Mouse (Mus musculus) CH12.LX (cell line): ENCODE measurements at regions not wholly inside any gene's neighbourhood (a gene's known extent, or its start where the extent isn't known, plus 50 kb on each side); places are given as distances from the start of the nearest gene placed in this dataset.

Experiments
- DNase-seq: peaks from one replicate; pipeline ENCODE4 v3.0.0-alpha.2; 2013; ENCODE audit errors: extremely low read depth
- H3K27ac ChIP-seq: 2 replicates; pipeline ENCODE4 v1.5.1; 2012; ENCODE audit warnings: low read depth, mild to moderate bottlenecking, control low read depth, moderate library complexity; ENCODE audit not compliant: insufficient read depth
- H3K27me3 ChIP-seq: replicated peaks from 2 replicates; pipeline ENCODE3; 2012; ENCODE audit warnings: inconsistent platforms
- H3K36me3 ChIP-seq, 2 experiments: replicated peaks in 1 of 2; 2 replicates each; pipeline versions ENCODE3 to v1.6.1; 2012; ENCODE audit warnings: inconsistent platforms in 1 of 2, low read length in 1 of 2, mild to moderate bottlenecking in 1 of 2, mixed read lengths in 1 of 2, moderate library complexity in 1 of 2; ENCODE audit not compliant: control insufficient read depth in 1 of 2, insufficient read depth in 1 of 2
- H3K4me1 ChIP-seq, 2 experiments: 2 replicates each; pipeline ENCODE4 v1.6.1; 2012; ENCODE audit warnings: inconsistent platforms in 1 of 2, moderate library complexity in 1 of 2; ENCODE audit not compliant: insufficient read depth in 2 of 2, control insufficient read depth in 1 of 2
- H3K4me2 ChIP-seq: 2 replicates; pipeline ENCODE4 v1.6.1; 2012; ENCODE audit warnings: low read depth, mild to moderate bottlenecking, control low read depth; ENCODE audit not compliant: poor library complexity, insufficient read depth, severe bottlenecking
- H3K4me3 ChIP-seq, 3 experiments: fragments of 150-350 bp in 1 of 3; sonication (generic) in 1 of 3; replicated peaks in 1 of 3; 2 replicates each; pipeline versions ENCODE3 to v1.5.1; 2011 to 2012; ENCODE audit warnings: low read depth in 2 of 3, low read length in 2 of 3, mild to moderate bottlenecking in 2 of 3, moderate library complexity in 2 of 3, control low read depth in 1 of 3, improper control_type of control experiment in 1 of 3, inconsistent platforms in 1 of 3, mixed read lengths in 1 of 3; ENCODE audit not compliant: poor library complexity in 1 of 3
- H3K79me2 ChIP-seq: replicated peaks from 2 replicates; pipeline ENCODE4 v1.6.1; 2012; ENCODE audit warnings: mild to moderate bottlenecking, moderate library complexity; ENCODE audit not compliant: control insufficient read depth, poor library complexity, insufficient read depth, severe bottlenecking; ENCODE audit errors: extremely low read depth
- H3K9ac ChIP-seq: 2 replicates; pipeline ENCODE4 v1.6.1; 2012; ENCODE audit warnings: low read depth, mild to moderate bottlenecking, control low read depth, moderate library complexity; ENCODE audit not compliant: insufficient read depth
- H3K9me3 ChIP-seq: replicated peaks from 2 replicates; pipeline ENCODE3; 2012; ENCODE audit warnings: low read length, inconsistent platforms, mixed read lengths
- CHD1 ChIP-seq: IDR thresholded peaks from 2 replicates; pipeline ENCODE4 v1.6.1; 2012; ENCODE audit warnings: low read depth, low read length, improper control_type of control experiment, inconsistent platforms
- CHD2 ChIP-seq: IDR thresholded peaks from 2 replicates; pipeline ENCODE4 v1.6.1; 2011; ENCODE audit warnings: low read length, improper control_type of control experiment
- CTCF ChIP-seq, 2 experiments: IDR thresholded peaks in 1 of 2; conservative IDR thresholded peaks in 1 of 2; 2 replicates each; pipeline ENCODE4 v1.5.1; 2011 to 2012; ENCODE audit warnings: low read depth in 2 of 2, low read length in 2 of 2, improper control_type of control experiment in 1 of 2, inconsistent platforms in 1 of 2, mild to moderate bottlenecking in 1 of 2, moderate library complexity in 1 of 2
- EP300 ChIP-seq: IDR thresholded peaks from 2 replicates; pipeline ENCODE4 v1.6.1; 2011; ENCODE audit warnings: low read length, improper control_type of control experiment
- GABPA ChIP-seq: IDR thresholded peaks from 2 replicates; pipeline ENCODE4 v1.6.1; 2012; ENCODE audit warnings: low read depth, low read length, improper control_type of control experiment, inconsistent platforms; ENCODE audit not compliant: insufficient replicate concordance
- JUN ChIP-seq: IDR thresholded peaks from 2 replicates; pipeline ENCODE4 v1.6.1; 2011; ENCODE audit warnings: low read depth, mild to moderate bottlenecking, low read length, improper control_type of control experiment, moderate library complexity; ENCODE audit not compliant: insufficient read depth
- MAFK ChIP-seq: IDR thresholded peaks from 2 replicates; pipeline ENCODE4 v1.6.1; 2011; ENCODE audit warnings: low read length, improper control_type of control experiment; ENCODE audit not compliant: insufficient replicate concordance
- MEF2A ChIP-seq: IDR thresholded peaks from 2 replicates; pipeline ENCODE4 v1.6.1; 2014; ENCODE audit warnings: low read depth, mild to moderate bottlenecking, inconsistent platforms, low read length, improper control_type of control experiment, borderline replicate concordance
- MXI1 ChIP-seq: IDR thresholded peaks from 2 replicates; pipeline ENCODE4 v1.6.1; 2011; ENCODE audit warnings: mild to moderate bottlenecking, low read depth, low read length, improper control_type of control experiment
- NRF1 ChIP-seq: IDR thresholded peaks from 2 replicates; pipeline ENCODE4 v1.6.1; 2014; ENCODE audit warnings: low read depth, mild to moderate bottlenecking, inconsistent platforms, low read length, improper control_type of control experiment, moderate library complexity
- POLR2A ChIP-seq: IDR thresholded peaks from 2 replicates; pipeline ENCODE4 v1.6.1; 2011; ENCODE audit warnings: low read depth, mild to moderate bottlenecking, improper control_type of control experiment, low read length
- POLR2AphosphoS2 ChIP-seq: IDR thresholded peaks from 2 replicates; pipeline ENCODE4 v1.6.1; 2011; ENCODE audit warnings: low read depth, low read length, improper control_type of control experiment
- SIN3A ChIP-seq: IDR thresholded peaks from 2 replicates; pipeline ENCODE4 v1.6.1; 2012; ENCODE audit warnings: low read length, improper control_type of control experiment, inconsistent platforms
- SMC3 ChIP-seq: IDR thresholded peaks from 2 replicates; pipeline ENCODE4 v1.6.1; 2011; ENCODE audit warnings: low read depth, low read length, improper control_type of control experiment
- TBP ChIP-seq: conservative IDR thresholded peaks from 2 replicates; pipeline ENCODE4 v1.6.1; 2011; ENCODE audit warnings: low read depth, low read length, improper control_type of control experiment
- UBTF ChIP-seq: IDR thresholded peaks from 2 replicates; pipeline ENCODE4 v1.6.1; 2012; ENCODE audit warnings: low read depth, mild to moderate bottlenecking, inconsistent platforms, low read length, improper control_type of control experiment, moderate library complexity
- USF2 ChIP-seq: conservative IDR thresholded peaks from 2 replicates; pipeline ENCODE4 v1.6.1; 2011; ENCODE audit warnings: low read depth, low read length, improper control_type of control experiment
- ZC3H11A ChIP-seq: IDR thresholded peaks from 2 replicates; pipeline ENCODE4 v1.6.1; 2012; ENCODE audit warnings: low read depth, mild to moderate bottlenecking, inconsistent platforms, low read length, improper control_type of control experiment
- ZNF384 ChIP-seq: IDR thresholded peaks from 2 replicates; pipeline ENCODE4 v1.6.1; 2012; ENCODE audit warnings: low read depth, low read length, improper control_type of control experiment, inconsistent platforms
- dilution Hi-C: fragments of 300-500 bp; cut with MboI; formaldehyde crosslinking; loops from 2 replicates; pipeline ENCODE4 v1.14.3; 2020; ENCODE audit warnings: low sequenced_read_pairs; ENCODE audit not compliant: extremely low pct_unique_long_range_greater_than_20kb, extremely low pct_ligation_motif_present
- in situ Hi-C: fragments of 300-500 bp; cut with MboI; formaldehyde crosslinking; loops from 3 replicates; pipeline ENCODE4 v1.14.3; 2019; ENCODE audit warnings: low sequenced_read_pairs, low pct_ligation_motif_present, low pct_unique_long_range_greater_than_20kb, mixed read lengths

- H3K36me3 ChIP-seq: no peaks in the 10 kb centered on the region
- DNase-seq: no peak
- H3K4me3 ChIP-seq: no peak overlapping the region
- no peaks in the 10 kb centered on the region for H3K79me2 ChIP-seq
- no peaks in the 10 kb centered on the region for H3K4me1 ChIP-seq
- TF ChIP-seq TBP: no peak
- no peak for TF ChIP-seq ZNF384
- no peak for TF ChIP-seq JUN
- no peak for TF ChIP-seq CHD2
- TF ChIP-seq NRF1: no peak
- TF ChIP-seq UBTF: no peak
- no peak for TF ChIP-seq SMC3
- TF ChIP-seq POLR2AphosphoS2: no peak
- TF ChIP-seq MEF2A: no peak
- TF ChIP-seq GABPA: no peak
- no peak overlapping the region for H3K27ac ChIP-seq
- no peak overlapping the region for H3K9ac ChIP-seq
- H3K4me2 ChIP-seq: no peak overlapping the region
- dilution Hi-C loops (no loop called here), in situ Hi-C loops (no loop called here)
- no peaks in the 10 kb centered on the region for H3K9me3 ChIP-seq
- no peaks in the 10 kb centered on the region for H3K27me3 ChIP-seq
These were observed 148.7 kb downstream of the Rap2a start for GRCm38 (mm10) chr14:120626936-120627277.

- H3K27ac ChIP-seq: no peak overlapping the region
- no peak overlapping the region for H3K4me3 ChIP-seq
- H3K27me3 ChIP-seq: no peaks in the 10 kb centered on the region
- H3K79me2 ChIP-seq: no peaks in the 10 kb centered on the region
- TF ChIP-seq USF2 (no peak), MXI1 (no peak), CHD1 (no peak), SIN3A (no peak), POLR2A (no peak)
- dilution Hi-C loops (no loop called here), in situ Hi-C loops (no loop called here)
- no peaks in the 10 kb centered on the region for H3K4me1 ChIP-seq
- H3K9me3 ChIP-seq: no peaks in the 10 kb centered on the region
- no peak for DNase-seq
- H3K9ac ChIP-seq: no peak overlapping the region
- no peaks in the 10 kb centered on the region for H3K36me3 ChIP-seq
- no peak overlapping the region for H3K4me2 ChIP-seq
These were observed 154.5 kb downstream of the Rap2a start for GRCm38 (mm10) chr14:120632771-120633170.

GRCm38 (mm10) chr14:120636726-120637400 is 158.6 kb downstream of the Rap2a start:
- Histone ChIP-seq H3K4me1 (no peaks in the 10 kb centered on the region), H3K27ac (no peak overlapping the region), H3K9me3 (no peaks in the 10 kb centered on the region), H3K4me3 (no peak overlapping the region), H3K36me3 (no peaks in the 10 kb centered on the region), H3K9ac (no peak overlapping the region), H3K27me3 (no peaks in the 10 kb centered on the region), H3K79me2 (no peaks in the 10 kb centered on the region), H3K4me2 (no peak overlapping the region)
- dilution Hi-C loops: no loop called here
- in situ Hi-C loops: no loop called here
- DNase-seq: no peak
- TF ChIP-seq MAFK (no peak), ZC3H11A (no peak), CTCF (conservative IDR thresholded peaks at IDR 0.05 in 1 of 2, IDR thresholded peaks at IDR 0.05 in 1 of 2; ENCODE audit: low read depth in 2 of 2, low read length in 2 of 2) (no peak), EP300 (no peak)
